In genomic region chr17:78361939-78362728, GRCm38 (mm10) we compare ENCODE assay signal across 9 mouse cellular contexts. TPM values are rescaled to one million over a fixed set of nuclear protein-coding genes. Genes with fewer than 3 reads are reported as not detected.
DNase-seq lines count a peak whose midpoint lies in the region; ATAC-seq and TF ChIP-seq lines count a peak whose summit lies in the region.
"Had no signal": no experiment of that assay in that cellular context is flagged by ENCODE, and none has a peak within 500 bp of the region (broad histone marks: within the 10 kb centered on the region; RNA-seq: fewer than 3 reads in every experiment).

No protein-coding gene starts in this region.

- H3K36me3 ChIP-seq in heart, embryonic 11.5 days (ENCODE audit: control insufficient read depth, insufficient read depth, low read length) = no peaks in the 10 kb centered on the region
- peaks cover 14% of the 10 kb centered on the region; the same call in 1 of the 2 replicates for H3K36me3 ChIP-seq in limb, embryonic 14.5 days (ENCODE audit: control insufficient read depth, insufficient read depth, low read length)

- DNase-seq in heart, adult 11 months = peak; percentile 99
- DNase-seq in heart, adult 9 months (ENCODE audit: low spot score in 2 of 2) = peak; percentile 78 to 86
- no peak for DNase-seq in limb, embryonic 14.5 days (ENCODE audit: low spot score)
- no peak for DNase-seq in urinary bladder, postnatal 10 days (ENCODE audit: low spot score)
- no peak for DNase-seq in layer of hippocampus, adult 9-10 months (ENCODE audit: low spot score)
- no peak for DNase-seq in cerebellum, adult 11-12 months

- no peak overlapping the region for H3K4me2 ChIP-seq in heart, embryonic 11.5 days
- no peak overlapping the region for H3K4me2 ChIP-seq in limb, embryonic 14.5 days (replicated peaks; ENCODE audit: low read depth, low read length, severe bottlenecking)

- H3K9me3 ChIP-seq in heart, embryonic 11.5 days (replicated peaks; ENCODE audit: control insufficient read depth, low read length) = no peaks in the 10 kb centered on the region
- no peaks in the 10 kb centered on the region for H3K9me3 ChIP-seq in limb, embryonic 14.5 days (ENCODE audit: control insufficient read depth, low read length)
- H3K9me3 ChIP-seq: G1E had no signal

- no peak overlapping the region for H3K9ac ChIP-seq in heart, embryonic 11.5 days (ENCODE audit: low read depth, low read length)
- H3K9ac ChIP-seq in limb, embryonic 14.5 days (ENCODE audit: low read depth, low read length, severe bottlenecking) = no peak overlapping the region

- no peak for ATAC-seq in heart, embryonic 11.5 days (replicated peaks; ENCODE audit: insufficient number of reproducible peaks, low FRiP score, low TSS enrichment)
- ATAC-seq in limb, embryonic 14.5 days (ENCODE audit: low FRiP score, low read depth) = no peak
- ATAC-seq in neutrophil, adult 5-6 weeks (ENCODE audit: extremely low read depth, insufficient number of reproducible peaks, low FRiP score, poor library complexity, severe bottlenecking) = peak; percentile 91

- no peaks in the 10 kb centered on the region for H3K27me3 ChIP-seq in heart, embryonic 11.5 days (ENCODE audit: control insufficient read depth, insufficient read depth, low read length)
- no peaks in the 10 kb centered on the region for H3K27me3 ChIP-seq in limb, embryonic 14.5 days (ENCODE audit: control insufficient read depth, insufficient read depth, low read length)

- no peak overlapping the region; the same call in 1 of the 2 replicates for H3K27ac ChIP-seq in heart, embryonic 11.5 days (ENCODE audit: low read depth, low read length)
- 0 out of 2 replicates have a peak overlapping the region, but pooled peaks have one; percentile 3 for H3K27ac ChIP-seq in limb, embryonic 14.5 days (replicated peaks; ENCODE audit: low read depth, low read length)

- TF ChIP-seq POLR2A in limb, embryonic 14.5 days (IDR thresholded peaks at IDR 0.05; ENCODE audit: borderline replicate concordance, extremely low read depth, insufficient read depth, insufficient read length) = no peak

- no peak overlapping the region for H3K4me3 ChIP-seq in heart, embryonic 11.5 days (ENCODE audit: low read depth, low read length)
- no peak overlapping the region for H3K4me3 ChIP-seq in limb, embryonic 14.5 days (replicated peaks; ENCODE audit: low read length)

- H3K4me1 ChIP-seq in heart, embryonic 11.5 days (ENCODE audit: control insufficient read depth, insufficient read depth, low read length) = no peaks in the 10 kb centered on the region
- H3K4me1 ChIP-seq in limb, embryonic 14.5 days (ENCODE audit: control insufficient read depth, insufficient read depth, low read length) = 0 out of 2 replicates have a peak, but pooled peaks cover 5% of the 10 kb centered on the region

- 68% methylated on average over 13 of the region's 13 CpGs for WGBS in heart, embryonic 11.5 days (ENCODE audit: insufficient replicate concordance)
- 75% methylated on average over 13 of the region's 13 CpGs for WGBS in limb, embryonic 14.5 days

RNA-seq across cellular contexts. Expression of gene Fez2, which starts 55.8 kb away (rescaled TPM):
- 43.5 and 55.5 TPM in 2 replicates for polyA plus RNA-seq in heart, embryonic 11.5 days (2014; fragmentation: Nextera tagmentation; extraction: Ambion mirVana)
- polyA plus RNA-seq in limb, embryonic 14.5 days (2012; rRNA removed) = 28.1 and 33.6 TPM in 2 replicates
- polyA plus RNA-seq in limb, embryonic 14.5 days (2014; fragmentation: Nextera tagmentation; extraction: Ambion mirVana) = 44.1 and 51.2 TPM in 2 replicates
- 15.8 and 17.1 TPM in 2 replicates for total RNA-seq in neutrophil, adult 5-6 weeks (2017)

Comparison
In these comparisons a context has a peak if more than half of its experiments do, and no peak if none do; other contexts are left out.
1. DNase-seq: peak in heart, adult 11 months (single experiment) and heart, adult 9 months (2 of 2); none in limb, embryonic 14.5 days (single experiment), urinary bladder, postnatal 10 days (single experiment), layer of hippocampus, adult 9-10 months (single experiment) and cerebellum, adult 11-12 months (single experiment).